In the genomic region with DNA sequence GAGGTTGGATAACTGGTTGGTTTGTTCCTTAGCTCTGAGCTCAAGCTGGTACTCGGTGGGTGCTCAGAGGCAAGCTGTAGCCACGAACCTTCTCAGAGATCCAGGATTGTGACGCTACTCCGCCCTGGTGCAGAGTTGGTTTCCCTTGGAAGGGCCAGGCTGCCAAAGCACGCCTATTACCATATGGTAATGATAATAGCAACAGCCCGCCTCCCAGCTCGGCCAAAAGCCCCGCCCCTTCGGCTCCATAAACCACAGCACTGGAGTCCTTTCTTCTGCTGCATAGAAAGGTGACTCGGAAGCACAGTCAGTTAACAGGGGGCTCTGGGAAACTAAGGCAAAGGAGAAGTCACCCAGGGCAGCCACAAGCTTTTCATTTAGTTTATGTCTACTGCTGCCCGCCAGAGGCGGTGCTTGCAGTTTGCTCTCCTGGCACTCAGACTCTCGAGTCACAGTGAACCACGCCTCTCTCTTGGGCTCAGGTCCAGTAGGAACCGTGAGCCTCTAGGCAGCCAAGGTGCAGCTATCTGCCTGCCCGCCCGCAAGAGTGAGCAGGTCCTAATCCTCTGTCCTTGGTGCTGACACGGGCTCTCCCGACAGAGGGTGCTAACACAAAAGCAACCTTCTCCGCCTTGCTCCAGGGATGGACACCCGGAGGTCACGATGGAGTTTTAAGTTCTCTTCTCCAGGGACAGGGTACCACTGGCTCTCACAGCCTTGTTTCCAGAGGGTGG, we compare ENCODE assay signal across 8 mouse cellular contexts. TPM values are rescaled to one million over a fixed set of nuclear protein-coding genes. Genes with fewer than 3 reads are reported as not detected.
A peak's percentile ranks its signal among the peaks of the same experiment; 100 is the strongest.
DNase-seq lines count a peak whose midpoint lies in the region; ATAC-seq and TF ChIP-seq lines count a peak whose summit lies in the region.

No protein-coding gene starts in this region.

- ATAC-seq in forebrain, postnatal 0 days: no peak
- no peak for ATAC-seq in midbrain, embryonic 11.5 days (ENCODE audit: low FRiP score)

- no peaks in the 10 kb centered on the region for H3K9me3 ChIP-seq in forebrain, postnatal 0 days (ENCODE audit: low read length)
- H3K9me3 ChIP-seq in midbrain, embryonic 11.5 days (ENCODE audit: control insufficient read depth, low read length): no peaks in the 10 kb centered on the region

- no peaks in the 10 kb centered on the region for H3K27me3 ChIP-seq in cerebellum, adult 2 months (ENCODE audit: control insufficient read depth, insufficient read depth, low read length)
- no peaks in the 10 kb centered on the region; the same call in 1 of the 2 replicates for H3K27me3 ChIP-seq in forebrain, postnatal 0 days (ENCODE audit: insufficient read depth, low read length)
- H3K27me3 ChIP-seq in midbrain, embryonic 11.5 days (ENCODE audit: control insufficient read depth, insufficient read depth, low read length): peaks cover 49% of the 10 kb centered on the region

- no peak for TF ChIP-seq POLR2A in cerebellum, adult 2 months (IDR thresholded peaks at IDR 0.05; ENCODE audit: borderline replicate concordance, insufficient read depth, low read length)

- H3K36me3 ChIP-seq in forebrain, postnatal 0 days (ENCODE audit: insufficient read depth): no peaks in the 10 kb centered on the region
- no peaks in the 10 kb centered on the region for H3K36me3 ChIP-seq in midbrain, embryonic 11.5 days (ENCODE audit: control insufficient read depth, insufficient read depth, low read length)

- peak; percentile 88 for TF ChIP-seq CTCF in cerebellum, adult 2 months (IDR thresholded peaks at IDR 0.05; ENCODE audit: borderline replicate concordance, insufficient read depth, low read depth, low read length)
- TF ChIP-seq CTCF in forebrain, postnatal 0 days (IDR thresholded peaks at IDR 0.05; ENCODE audit: low read depth): peak; percentile 64

- no peak overlapping the region for H3K4me2 ChIP-seq in forebrain, postnatal 0 days (ENCODE audit: low read depth)
- H3K4me2 ChIP-seq in midbrain, embryonic 11.5 days: 0 out of 2 replicates have a peak overlapping the region, but pooled peaks have one; percentile 6

- H3K9ac ChIP-seq in forebrain, postnatal 0 days: no peak overlapping the region
- H3K9ac ChIP-seq in midbrain, embryonic 11.5 days (ENCODE audit: low read length): no peak overlapping the region

- no peak overlapping the region for H3K4me3 ChIP-seq in cerebellum, adult 2 months (replicated peaks; ENCODE audit: insufficient read depth, low read depth, low read length)
- no peak overlapping the region for H3K4me3 ChIP-seq in forebrain, postnatal 0 days (ENCODE audit: low read depth, low read length)
- no peak overlapping the region for H3K4me3 ChIP-seq in midbrain, embryonic 11.5 days (ENCODE audit: low read depth, low read length)

- peaks cover 18% of the 10 kb centered on the region for H3K4me1 ChIP-seq in cerebellum, adult 2 months (ENCODE audit: control insufficient read depth, insufficient read depth, low read length)
- no peaks in the 10 kb centered on the region for H3K4me1 ChIP-seq in forebrain, postnatal 0 days (ENCODE audit: insufficient read depth)
- peaks cover 24% of the 10 kb centered on the region for H3K4me1 ChIP-seq in midbrain, embryonic 11.5 days (ENCODE audit: control insufficient read depth, insufficient read depth, low read length)

- H3K27ac ChIP-seq in cerebellum, adult 2 months (ENCODE audit: insufficient read depth, low read length): no peak overlapping the region
- no peak overlapping the region for H3K27ac ChIP-seq in forebrain, postnatal 0 days (ENCODE audit: low read depth, low read length)
- no peak overlapping the region for H3K27ac ChIP-seq in midbrain, embryonic 11.5 days (ENCODE audit: low read depth, low read length)

- WGBS in cerebellum, adult 2 months: 1% methylated on average over 22 of the region's 22 CpGs
- WGBS in forebrain, postnatal 0 days: 4% methylated on average over 22 of the region's 22 CpGs
- WGBS in midbrain, embryonic 11.5 days: 6% methylated on average over 22 of the region's 22 CpGs

- DNase-seq in thymus, postnatal 4 days: peak; percentile 40
- DNase-seq in thymus, adult 18-20 months: no peak
- peak; percentile 88 to 90 for DNase-seq in cerebellum, adult 2 months
- no peak for DNase-seq in forebrain, postnatal 0 days
- peak; percentile 38 to 56 for DNase-seq in layer of hippocampus, postnatal 25 days (ENCODE audit: extremely low spot score in 1 of 2, low spot score in 1 of 2)
- DNase-seq in midbrain, embryonic 11.5 days (ENCODE audit: low spot score, missing footprints): no peak
- no peak for DNase-seq in natural killer cell, adult 2 months (ENCODE audit: low spot score in 2 of 2)
- DNase-seq in gastrocnemius, adult 18-20 months (ENCODE audit: low spot score): no peak

RNA-seq across cellular contexts. Expression of a gene that starts 2.6 kb away (rescaled TPM):
- polyA plus RNA-seq in cerebellum, adult 2 months (2012; rRNA removed): 55.2 and 63.4 TPM in 2 replicates
- total RNA-seq in forebrain, postnatal 0 days (2014; rRNA removed): 68.5 and 78.5 TPM in 2 replicates
- polyA plus RNA-seq in forebrain, postnatal 0 days (2015; fragmentation: Nextera tagmentation; extraction: Ambion mirVana): 108 and 117 TPM in 2 replicates
- total RNA-seq in layer of hippocampus, postnatal 25 days (2021): 10 to 100 TPM; 43.1 to 50.8 TPM
- polyA plus RNA-seq in midbrain, embryonic 11.5 days (2014; fragmentation: Nextera tagmentation; extraction: Ambion mirVana): 15.2 and 16.5 TPM in 2 replicates
- not detected for total RNA-seq in gastrocnemius, adult 18-20 months (2021)

Comparison
In these comparisons a context has a peak if more than half of its experiments do, and no peak if none do; other contexts are left out.
1. DNase-seq: peak in thymus, postnatal 4 days (single experiment), cerebellum, adult 2 months (2 of 2) and layer of hippocampus, postnatal 25 days (2 of 2); none in thymus, adult 18-20 months (0 of 2), forebrain, postnatal 0 days (single experiment), midbrain, embryonic 11.5 days (single experiment), natural killer cell, adult 2 months (0 of 2) and gastrocnemius, adult 18-20 months (single experiment).
2. RNA of a gene that starts 2.6 kb away (total RNA-seq): 68.5 to 78.5 TPM in forebrain, postnatal 0 days and 43.1 to 50.8 TPM in layer of hippocampus, postnatal 25 days; not detected in gastrocnemius, adult 18-20 months; every median in the first group is over 10 times any median in the second.